Mouse (Mus musculus) natural killer cell, adult 2 months (primary cell): ENCODE data around the gene Styx.

Experiments used
- DNase-seq, 2 experiments: peaks; one replicate each; pipeline ENCODE4 v3.0.0; 2022; ENCODE audit warnings: low spot score in 2 of 2

Styx gene

GRCm38 (mm10) chr14:45350931-45351859 is at the start of gene Styx:
TSS of gene Styx (plus strand) at chr14:45351093.
- DNase-seq: peak; percentile 88 to 91

- no peak for DNase-seq
These were observed 47.0 kb upstream of the Styx start for GRCm38 (mm10) chr14:45303939-45304338.

- DNase-seq: no peak
These were observed 46.5 kb upstream of the Styx start for GRCm38 (mm10) chr14:45304389-45304788.

- no peak for DNase-seq
These were observed 45.0 kb upstream of the Styx start for GRCm38 (mm10) chr14:45305852-45306251.

- no peak for DNase-seq
These were observed 43.1 kb upstream of the Styx start for GRCm38 (mm10) chr14:45307630-45308328.

- DNase-seq: no peak
These were observed 41.2 kb upstream of the Styx start for GRCm38 (mm10) chr14:45309646-45310045.

- DNase-seq: no peak
These were observed 40.8 kb upstream of the Styx start for GRCm38 (mm10) chr14:45310101-45310500.

- DNase-seq: no peak
These were observed 34.0 kb upstream of the Styx start for GRCm38 (mm10) chr14:45316927-45317326.

- DNase-seq: peak; percentile 3 to 5
These were observed 32.9 kb upstream of the Styx start for GRCm38 (mm10) chr14:45317921-45318411.

- peak; percentile 60 to 70 for DNase-seq
These were observed 32.3 kb upstream of the Styx start, which contains the start of gene Ero1l for GRCm38 (mm10) chr14:45318426-45319236. TSS of gene Ero1l (minus strand) at chr14:45318771.

GRCm38 (mm10) chr14:45319237-45319610 is 31.7 kb upstream of the Styx start:
- DNase-seq: no peak

GRCm38 (mm10) chr14:45320111-45320510 is 30.8 kb upstream of the Styx start:
- no peak for DNase-seq

- no peak for DNase-seq
These were observed 29.8 kb upstream of the Styx start for GRCm38 (mm10) chr14:45321067-45321466.

- DNase-seq: no peak
These were observed 29.3 kb upstream of the Styx start for GRCm38 (mm10) chr14:45321622-45322021.

- DNase-seq: no peak
These were observed 28.4 kb upstream of the Styx start for GRCm38 (mm10) chr14:45322450-45322849.

- no peak for DNase-seq
These were observed 27.6 kb upstream of the Styx start for GRCm38 (mm10) chr14:45323320-45323719.

- peak in 1 of 2 experiments; percentile 5 for DNase-seq
These were observed 25.4 kb upstream of the Styx start for GRCm38 (mm10) chr14:45325471-45325870.

GRCm38 (mm10) chr14:45328072-45328713 is 22.7 kb upstream of the Styx start:
- no peak for DNase-seq

- peak in 1 of 2 experiments; percentile 9 for DNase-seq
These were observed 21.8 kb upstream of the Styx start for GRCm38 (mm10) chr14:45329018-45329588.

GRCm38 (mm10) chr14:45329589-45330181 is 21.2 kb upstream of the Styx start, which contains the start of gene Psmc6:
TSS of gene Psmc6 (plus strand) at chr14:45329788.
- peak; percentile 87 to 92 for DNase-seq
